Mouse (Mus musculus) lung, embryonic 14.5 days (tissue): ENCODE results near the gene Ncam2. TPM values are rescaled to one million over a fixed set of nuclear protein-coding genes. Genes with fewer than 3 reads are reported as not detected.

Experiments
- ATAC-seq: fragments of 200-750 bp; cut with Nextera tagmentation; 2 replicates; pipeline ENCODE4 v1.8.0; 2017; ENCODE audit warnings: mild to moderate bottlenecking, moderate TSS enrichment, moderate library complexity; ENCODE audit not compliant: insufficient read depth
- DNase-seq: peaks from one replicate; pipeline ENCODE4 v3.0.0-alpha.2; 2015
- H3K27ac ChIP-seq: fragments of 300-500 bp; sonication (generic); 2 replicates; pipeline ENCODE4 v1.5.1; 2014; ENCODE audit warnings: low read depth, mild to moderate bottlenecking, moderate library complexity
- H3K27me3 ChIP-seq: fragments of 300-500 bp; sonication (generic); 2 replicates; pipeline ENCODE4 v1.6.1; 2014; ENCODE audit warnings: low read length, control low read depth; ENCODE audit not compliant: insufficient read depth
- H3K36me3 ChIP-seq: fragments of 300-500 bp; sonication (generic); 2 replicates; pipeline ENCODE4 v1.6.1; 2014; ENCODE audit warnings: control low read depth; ENCODE audit not compliant: insufficient read depth
- H3K4me1 ChIP-seq: fragments of 300-500 bp; sonication (generic); 2 replicates; pipeline ENCODE4 v1.6.1; 2014; ENCODE audit warnings: antibody characterized with exemption, control low read depth; ENCODE audit not compliant: insufficient read depth
- H3K4me2 ChIP-seq: fragments of 300-500 bp; sonication (generic); 2 replicates; pipeline ENCODE4 v1.6.1; 2014; ENCODE audit warnings: mild to moderate bottlenecking
- H3K4me3 ChIP-seq: fragments of 300-500 bp; sonication (generic); 2 replicates; pipeline ENCODE4 v1.5.1; 2014; ENCODE audit warnings: low read depth, low read length
- H3K9ac ChIP-seq: fragments of 300-500 bp; sonication (generic); 2 replicates; pipeline ENCODE4 v1.6.1; 2014
- H3K9me3 ChIP-seq: fragments of 300-500 bp; sonication (generic); 2 replicates; pipeline ENCODE4 v1.6.1; 2016; ENCODE audit warnings: low read depth, low read length, control low read depth
- CTCF ChIP-seq: IDR thresholded peaks from 2 replicates; pipeline ENCODE4 v1.5.1; 2016; ENCODE audit warnings: antibody characterized with exemption, low read depth
- WGBS: fragments of 180-500 bp; shearing (Covaris S2); extraction: QIAGEN DNeasy Blood & Tissue Kit; methylation state at CpG from one replicate; pipeline ENCODE4 v1.1.7; 2014; 5-methylcytosine and 5-hydroxymethylcytosine counted together
- polyA plus RNA-seq: library from polyadenylated mRNA; unstranded; fragments of >200 nt; fragmentation: Nextera tagmentation; extraction: Ambion mirVana; gene quantifications from 2 replicates; pipeline ENCODE4 v1.2.1, GENCODE M21; 2014

Gene Ncam2
- polyA plus RNA-seq, 1 experiment from 2014 or later = 0.07 TPM

DNA sequence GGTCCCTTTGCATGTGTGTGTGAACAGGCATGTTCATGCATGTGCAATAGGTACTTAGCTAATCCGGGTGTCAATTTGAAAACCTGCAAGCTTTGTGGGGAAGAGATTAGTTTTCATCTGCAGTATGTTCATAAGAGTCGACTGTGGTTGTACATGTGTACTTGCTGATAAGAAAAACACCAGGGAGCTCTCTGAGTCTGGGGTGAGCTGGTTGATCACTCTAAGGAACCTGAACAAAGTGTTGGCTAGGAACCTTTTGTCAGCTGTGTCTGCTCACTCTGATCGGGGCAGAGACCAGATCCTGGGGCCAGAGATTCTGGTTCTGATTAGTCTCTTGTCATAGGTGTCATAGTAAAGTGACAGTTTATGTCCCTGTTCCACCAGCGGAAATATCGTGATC, 1.0 kb upstream of the Ncam2 start:
- no peaks in the 10 kb centered on the region for H3K4me1 ChIP-seq
- H3K36me3 ChIP-seq = no peaks in the 10 kb centered on the region
- H3K9ac ChIP-seq = no peak overlapping the region
- no peak overlapping the region for H3K4me3 ChIP-seq
- H3K9me3 ChIP-seq = no peaks in the 10 kb centered on the region
- H3K27ac ChIP-seq = no peak overlapping the region
- ATAC-seq = no peak
- no peak overlapping the region for H3K4me2 ChIP-seq
- no peak for TF ChIP-seq CTCF
- H3K27me3 ChIP-seq = no peaks in the 10 kb centered on the region
- WGBS = 67% methylated on average over 5 of the region's 5 CpGs
- no peak for DNase-seq

GRCm38 (mm10) chr16:81201471-81201870, 974 bp downstream of the Ncam2 start:
- H3K4me1 ChIP-seq = no peaks in the 10 kb centered on the region
- H3K36me3 ChIP-seq = no peaks in the 10 kb centered on the region
- H3K4me2 ChIP-seq = peak overlapping the region; percentile 97; the same call in 1 of the 2 replicates
- ATAC-seq = no peak
- no peaks in the 10 kb centered on the region for H3K27me3 ChIP-seq
- H3K9ac ChIP-seq = no peak overlapping the region
- 28% methylated on average over 5 of the region's 5 CpGs for WGBS
- no peaks in the 10 kb centered on the region for H3K9me3 ChIP-seq
- DNase-seq = no peak
- no peak overlapping the region for H3K27ac ChIP-seq
- no peak overlapping the region for H3K4me3 ChIP-seq
- no peak for TF ChIP-seq CTCF

DNA sequence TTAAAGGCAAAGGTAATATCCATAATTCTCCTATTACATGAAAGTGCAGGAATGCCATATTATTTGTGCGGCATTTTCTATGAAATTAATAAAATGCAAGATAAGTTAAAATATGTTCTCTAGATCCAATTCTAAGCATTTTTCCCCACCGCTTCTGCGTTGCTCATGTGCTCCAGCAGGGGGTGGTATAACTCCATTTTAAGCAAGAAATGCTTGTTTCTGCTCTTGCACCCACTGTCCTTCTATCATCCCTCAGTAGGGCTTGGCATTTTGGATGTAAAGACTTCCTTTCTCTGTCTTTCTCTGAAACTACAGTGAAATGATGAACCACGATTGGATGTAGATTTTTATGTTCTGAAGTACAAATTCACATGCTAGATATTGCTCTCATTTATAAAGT, 1.5 kb downstream of the Ncam2 start:
- peak; percentile 87 for DNase-seq
- Histone ChIP-seq H3K9me3 (no peaks in the 10 kb centered on the region), H3K36me3 (no peaks in the 10 kb centered on the region), H3K27ac (no peak overlapping the region), H3K4me2 (no peak overlapping the region), H3K4me3 (no peak overlapping the region), H3K9ac (no peak overlapping the region), H3K27me3 (no peaks in the 10 kb centered on the region), H3K4me1 (no peaks in the 10 kb centered on the region)
- WGBS = 4% methylated on average over 4 of the region's 4 CpGs
- no peak for ATAC-seq
- peak; percentile 79 for TF ChIP-seq CTCF

DNA sequence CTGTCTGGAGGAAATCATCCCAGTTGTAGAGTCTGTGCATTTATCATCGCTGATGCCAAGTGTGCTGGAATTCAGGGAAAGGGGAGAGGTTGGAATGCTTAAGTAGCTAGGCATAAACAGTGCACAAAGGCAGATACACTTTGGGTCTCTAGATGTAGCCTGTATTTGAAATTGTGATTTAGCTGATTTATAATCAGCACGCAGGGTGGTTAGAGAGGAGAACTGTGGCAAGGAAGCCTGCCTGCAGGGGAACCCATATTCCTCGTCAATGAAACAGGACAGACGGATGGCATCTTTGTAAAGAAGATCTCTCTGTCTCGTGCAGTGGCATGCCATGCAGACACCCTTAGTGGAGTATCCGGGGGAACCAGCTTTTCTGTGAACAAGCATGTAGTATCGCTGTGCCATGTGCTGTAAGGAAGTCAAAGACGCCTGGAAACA, 2.2 kb downstream of the Ncam2 start:
- Histone ChIP-seq H3K4me2 (no peak overlapping the region), H3K27me3 (no peaks in the 10 kb centered on the region), H3K9ac (no peak overlapping the region), H3K27ac (no peak overlapping the region), H3K4me3 (no peak overlapping the region), H3K9me3 (no peaks in the 10 kb centered on the region), H3K36me3 (no peaks in the 10 kb centered on the region), H3K4me1 (no peaks in the 10 kb centered on the region)
- ATAC-seq (no peak), DNase-seq (no peak)
- 65% methylated on average over 8 of the region's 8 CpGs for WGBS
- TF ChIP-seq CTCF = no peak

GRCm38 (mm10) chr16:81204405-81205034, 4.0 kb downstream of the Ncam2 start:
- no peaks in the 10 kb centered on the region for H3K36me3 ChIP-seq
- H3K4me1 ChIP-seq = no peaks in the 10 kb centered on the region
- H3K4me3 ChIP-seq = no peak overlapping the region
- H3K4me2 ChIP-seq = no peak overlapping the region
- DNase-seq (no peak), ATAC-seq (no peak)
- WGBS = 76% methylated on average over 12 of the region's 12 CpGs
- no peak overlapping the region for H3K9ac ChIP-seq
- no peaks in the 10 kb centered on the region for H3K27me3 ChIP-seq
- H3K9me3 ChIP-seq = no peaks in the 10 kb centered on the region
- no peak overlapping the region for H3K27ac ChIP-seq
- no peak for TF ChIP-seq CTCF

DNA sequence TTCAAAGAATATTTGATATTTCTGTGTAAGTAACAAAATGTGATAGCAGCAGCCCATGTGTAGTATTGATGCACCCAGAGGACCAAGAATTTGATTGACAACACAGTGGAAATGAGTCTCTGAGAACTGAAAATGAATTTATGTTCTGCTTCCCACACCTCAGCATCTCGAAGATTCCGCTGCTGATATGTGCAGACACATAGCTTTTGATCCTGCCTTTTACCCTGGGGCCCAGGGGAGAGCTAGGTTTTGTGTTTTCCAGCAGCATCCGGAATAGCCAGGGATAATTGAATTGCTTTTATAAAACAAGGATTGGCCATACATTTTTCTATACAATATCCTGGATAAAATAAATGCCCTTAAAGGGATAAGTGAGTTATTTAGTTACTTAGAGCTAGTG, 20.7 kb downstream of the Ncam2 start:
- TF ChIP-seq CTCF = no peak
- Histone ChIP-seq H3K9ac (no peak overlapping the region), H3K4me3 (no peak overlapping the region), H3K36me3 (no peaks in the 10 kb centered on the region), H3K27ac (no peak overlapping the region), H3K4me2 (no peak overlapping the region), H3K9me3 (no peaks in the 10 kb centered on the region), H3K4me1 (no peaks in the 10 kb centered on the region), H3K27me3 (no peaks in the 10 kb centered on the region)
- DNase-seq = no peak
- WGBS = 76% methylated on average over 3 of the region's 3 CpGs
- ATAC-seq = no peak

- Histone ChIP-seq H3K36me3 (no peaks in the 10 kb centered on the region), H3K4me2 (no peak overlapping the region), H3K27ac (no peak overlapping the region), H3K9me3 (no peaks in the 10 kb centered on the region), H3K4me1 (no peaks in the 10 kb centered on the region), H3K4me3 (no peak overlapping the region), H3K9ac (no peak overlapping the region), H3K27me3 (no peaks in the 10 kb centered on the region)
- DNase-seq (peak; percentile 62), ATAC-seq (no peak)
- no peak for TF ChIP-seq CTCF
- WGBS = 53% methylated on average over 1 of the region's 1 CpGs
Observed at GRCm38 (mm10) chr16:81223841-81224240, 23.3 kb downstream of the Ncam2 start.
